Mouse (Mus musculus): ENCODE measurements around the gene Clmp.
A peak's percentile ranks its signal among the peaks of the same experiment; 100 is the strongest.

GRCm38 (mm10) chr9:40757105-40757626 lies 71.4 kb downstream of the Clmp start:
- TF ChIP-seq POLR2A (IDR thresholded peaks at IDR 0.05; ENCODE audit: insufficient read depth, low read length): no peak
- TF ChIP-seq EP300 (IDR thresholded peaks at IDR 0.05; ENCODE audit: insufficient read depth, low read depth, low read length): 0 out of 2 replicates have a peak, but pooled peaks have one; percentile 6
- TF ChIP-seq CTCF (IDR thresholded peaks at IDR 0.05; ENCODE audit: low read depth, low read length): peak; percentile 43

All from ES-Bruce4 (cell line).